Mouse (Mus musculus): ENCODE results near the gene Slc25a23. TPM values are rescaled to one million over a fixed set of nuclear protein-coding genes. Genes with fewer than 3 reads are reported as not detected.

Gene Slc25a23
- 8.8 and 8.9 TPM in 2 replicates for polyA plus RNA-seq (2012; rRNA removed)

GRCm38 (mm10) chr17:57059486-57059977 lies at the start of gene Slc25a23:
Slc25a23 (minus strand) TSS chr17:57059863.
- Histone ChIP-seq H3K36me3 (ENCODE audit: control insufficient read depth, insufficient read depth, low read length) (no peaks in the 10 kb centered on the region), H3K27ac (ENCODE audit: control insufficient read depth, insufficient read depth, low read depth, low read length) (peak within 1 kb of the TSS; percentile 59; the same call in 1 of the 2 replicates), H3K27me3 (ENCODE audit: control insufficient read depth, insufficient read depth, low read length) (no peaks in the 10 kb centered on the region; the same call in 1 of the 2 replicates), H3K4me1 (ENCODE audit: control insufficient read depth, insufficient read depth, low read length) (peaks cover 21% of the 10 kb centered on the region), H3K4me3 (ENCODE audit: control insufficient read depth, low read depth, low read length) (peak within 1 kb of the TSS; percentile 91)
- TF ChIP-seq POLR2A (IDR thresholded peaks at IDR 0.05; ENCODE audit: control insufficient read depth, low read depth, low read length) (no peak), CTCF (IDR thresholded peaks at IDR 0.05; ENCODE audit: control insufficient read depth, insufficient read depth, insufficient replicate concordance, low read depth, low read length) (no peak)

GRCm38 (mm10) chr17:57108666-57109171 lies 49.1 kb upstream of the Slc25a23 start:
- Histone ChIP-seq H3K4me1 (ENCODE audit: control insufficient read depth, insufficient read depth, low read length) (peaks cover 6% of the 10 kb centered on the region; the same call in 1 of the 2 replicates), H3K27ac (ENCODE audit: control insufficient read depth, insufficient read depth, low read depth, low read length) (no peak overlapping the region), H3K36me3 (ENCODE audit: control insufficient read depth, insufficient read depth, low read length) (no peaks in the 10 kb centered on the region), H3K4me3 (ENCODE audit: control insufficient read depth, low read depth, low read length) (no peak overlapping the region), H3K27me3 (ENCODE audit: control insufficient read depth, insufficient read depth, low read length) (no peaks in the 10 kb centered on the region)
- TF ChIP-seq CTCF (IDR thresholded peaks at IDR 0.05; ENCODE audit: control insufficient read depth, insufficient read depth, insufficient replicate concordance, low read depth, low read length): no peak
- no peak for TF ChIP-seq POLR2A (IDR thresholded peaks at IDR 0.05; ENCODE audit: control insufficient read depth, low read depth, low read length)

- no peak overlapping the region for H3K27ac ChIP-seq (ENCODE audit: control insufficient read depth, insufficient read depth, low read depth, low read length)
- H3K4me1 ChIP-seq (ENCODE audit: control insufficient read depth, insufficient read depth, low read length): peaks cover 6% of the 10 kb centered on the region; the same call in 1 of the 2 replicates
- no peaks in the 10 kb centered on the region for H3K27me3 ChIP-seq (ENCODE audit: control insufficient read depth, insufficient read depth, low read length)
- no peaks in the 10 kb centered on the region for H3K36me3 ChIP-seq (ENCODE audit: control insufficient read depth, insufficient read depth, low read length)
- no peak overlapping the region for H3K4me3 ChIP-seq (ENCODE audit: control insufficient read depth, low read depth, low read length)
- TF ChIP-seq POLR2A (IDR thresholded peaks at IDR 0.05; ENCODE audit: control insufficient read depth, low read depth, low read length): no peak
- TF ChIP-seq CTCF (IDR thresholded peaks at IDR 0.05; ENCODE audit: control insufficient read depth, insufficient read depth, insufficient replicate concordance, low read depth, low read length): no peak
These were observed 48.5 kb upstream of the Slc25a23 start for GRCm38 (mm10) chr17:57108040-57108665.

- Histone ChIP-seq H3K4me1 (ENCODE audit: control insufficient read depth, insufficient read depth, low read length) (peaks cover 6% of the 10 kb centered on the region; the same call in 1 of the 2 replicates), H3K36me3 (ENCODE audit: control insufficient read depth, insufficient read depth, low read length) (no peaks in the 10 kb centered on the region), H3K27ac (ENCODE audit: control insufficient read depth, insufficient read depth, low read depth, low read length) (no peak overlapping the region), H3K4me3 (ENCODE audit: control insufficient read depth, low read depth, low read length) (no peak overlapping the region), H3K27me3 (ENCODE audit: control insufficient read depth, insufficient read depth, low read length) (no peaks in the 10 kb centered on the region)
- no peak for TF ChIP-seq POLR2A (IDR thresholded peaks at IDR 0.05; ENCODE audit: control insufficient read depth, low read depth, low read length)
- TF ChIP-seq CTCF (IDR thresholded peaks at IDR 0.05; ENCODE audit: control insufficient read depth, insufficient read depth, insufficient replicate concordance, low read depth, low read length): no peak
These were observed 47.4 kb upstream of the Slc25a23 start for GRCm38 (mm10) chr17:57107064-57107463.

GRCm38 (mm10) chr17:57106035-57106368 lies 46.3 kb upstream of the Slc25a23 start:
- H3K4me1 ChIP-seq (ENCODE audit: control insufficient read depth, insufficient read depth, low read length): peaks cover 6% of the 10 kb centered on the region; the same call in 1 of the 2 replicates
- H3K27me3 ChIP-seq (ENCODE audit: control insufficient read depth, insufficient read depth, low read length): no peaks in the 10 kb centered on the region
- TF ChIP-seq CTCF (IDR thresholded peaks at IDR 0.05; ENCODE audit: control insufficient read depth, insufficient read depth, insufficient replicate concordance, low read depth, low read length): no peak
- no peak for TF ChIP-seq POLR2A (IDR thresholded peaks at IDR 0.05; ENCODE audit: control insufficient read depth, low read depth, low read length)
- H3K27ac ChIP-seq (ENCODE audit: control insufficient read depth, insufficient read depth, low read depth, low read length): no peak overlapping the region
- H3K4me3 ChIP-seq (ENCODE audit: control insufficient read depth, low read depth, low read length): no peak overlapping the region
- no peaks in the 10 kb centered on the region for H3K36me3 ChIP-seq (ENCODE audit: control insufficient read depth, insufficient read depth, low read length)

GRCm38 (mm10) chr17:57105181-57106034 lies 45.7 kb upstream of the Slc25a23 start, which contains the start of gene Tnfsf9:
Tnfsf9 (plus strand) TSS chr17:57105325.
- Histone ChIP-seq H3K4me1 (ENCODE audit: control insufficient read depth, insufficient read depth, low read length) (peaks cover 6% of the 10 kb centered on the region; the same call in 1 of the 2 replicates), H3K4me3 (ENCODE audit: control insufficient read depth, low read depth, low read length) (peak within 1 kb of the TSS; percentile 64), H3K36me3 (ENCODE audit: control insufficient read depth, insufficient read depth, low read length) (no peaks in the 10 kb centered on the region), H3K27me3 (ENCODE audit: control insufficient read depth, insufficient read depth, low read length) (no peaks in the 10 kb centered on the region), H3K27ac (ENCODE audit: control insufficient read depth, insufficient read depth, low read depth, low read length) (no peak within 1 kb of the TSS)
- TF ChIP-seq POLR2A (IDR thresholded peaks at IDR 0.05; ENCODE audit: control insufficient read depth, low read depth, low read length) (no peak), CTCF (IDR thresholded peaks at IDR 0.05; ENCODE audit: control insufficient read depth, insufficient read depth, insufficient replicate concordance, low read depth, low read length) (no peak)

- no peak overlapping the region for H3K27ac ChIP-seq (ENCODE audit: control insufficient read depth, insufficient read depth, low read depth, low read length)
- H3K4me3 ChIP-seq (ENCODE audit: control insufficient read depth, low read depth, low read length): no peak overlapping the region
- H3K27me3 ChIP-seq (ENCODE audit: control insufficient read depth, insufficient read depth, low read length): no peaks in the 10 kb centered on the region
- TF ChIP-seq CTCF (IDR thresholded peaks at IDR 0.05; ENCODE audit: control insufficient read depth, insufficient read depth, insufficient replicate concordance, low read depth, low read length) (no peak), POLR2A (IDR thresholded peaks at IDR 0.05; ENCODE audit: control insufficient read depth, low read depth, low read length) (no peak)
- H3K4me1 ChIP-seq (ENCODE audit: control insufficient read depth, insufficient read depth, low read length): peaks cover 9% of the 10 kb centered on the region
- H3K36me3 ChIP-seq (ENCODE audit: control insufficient read depth, insufficient read depth, low read length): no peaks in the 10 kb centered on the region
These were observed 44.8 kb upstream of the Slc25a23 start for GRCm38 (mm10) chr17:57104496-57104895.
